In genomic region chr4:154797834-154798233, GRCm38 (mm10) we compare ENCODE assay signal across 9 mouse cellular contexts. TPM values are rescaled to one million over a fixed set of nuclear protein-coding genes. Genes with fewer than 3 reads are reported as not detected.
A peak's percentile ranks its signal among the peaks of the same experiment; 100 is the strongest.
DNase-seq lines count a peak whose midpoint lies in the region; ATAC-seq and TF ChIP-seq lines count a peak whose summit lies in the region.
"Had no signal": no experiment of that assay in that cellular context is flagged by ENCODE, and none has a peak within 500 bp of the region (broad histone marks: within the 10 kb centered on the region; RNA-seq: fewer than 3 reads in every experiment).

No protein-coding gene starts in this region.

- no peak overlapping the region for H3K27ac ChIP-seq in liver, embryonic 12.5 days
- no peak overlapping the region for H3K27ac ChIP-seq in cerebellum, adult 2 months (ENCODE audit: insufficient read depth, low read length)
- H3K27ac ChIP-seq: neural tube, embryonic 12.5 days had no signal

- no peak overlapping the region for H3K9ac ChIP-seq in liver, embryonic 12.5 days
- H3K9ac ChIP-seq: neural tube, embryonic 12.5 days had no signal

- TF ChIP-seq CTCF in cerebellum, adult 2 months (IDR thresholded peaks at IDR 0.05; ENCODE audit: borderline replicate concordance, insufficient read depth, low read depth, low read length): peak; percentile 81

- TF ChIP-seq POLR2A in cerebellum, adult 2 months (IDR thresholded peaks at IDR 0.05; ENCODE audit: borderline replicate concordance, insufficient read depth, low read length): no peak

- H3K9me3 ChIP-seq in liver, embryonic 12.5 days (replicated peaks): no peaks in the 10 kb centered on the region
- H3K9me3 ChIP-seq: neural tube, embryonic 12.5 days had no signal

- H3K4me3 ChIP-seq in liver, embryonic 12.5 days: no peak overlapping the region
- H3K4me3 ChIP-seq in cerebellum, adult 2 months (replicated peaks; ENCODE audit: insufficient read depth, low read depth, low read length): no peak overlapping the region
- H3K4me3 ChIP-seq: neural tube, embryonic 12.5 days had no signal

- 0 out of 2 replicates have a peak, but pooled peaks cover 10% of the 10 kb centered on the region for H3K4me1 ChIP-seq in liver, embryonic 12.5 days
- no peaks in the 10 kb centered on the region for H3K4me1 ChIP-seq in cerebellum, adult 2 months (ENCODE audit: control insufficient read depth, insufficient read depth, low read length)

- WGBS in liver, embryonic 12.5 days (ENCODE audit: insufficient replicate concordance): 3% methylated on average over 4 of the region's 4 CpGs
- WGBS in cerebellum, adult 2 months: 11% methylated on average over 4 of the region's 4 CpGs

- peak; percentile 58 for DNase-seq in liver
- DNase-seq in T-cell, adult 2 months (ENCODE audit: low spot score): peak; percentile 20
- peak; percentile 26 to 59 for DNase-seq in cerebellum, adult 2 months
- DNase-seq in heart, postnatal 36 days: peak; percentile 42 to 53
- peak; percentile 66 for DNase-seq in left cerebral cortex, postnatal 4 days
- peak; percentile 46 for DNase-seq in retina, postnatal 7 days (ENCODE audit: low read depth, low spot score)
- DNase-seq in yolk sac, embryonic 10.5 days (ENCODE audit: low spot score): no peak

- no peak overlapping the region for H3K4me2 ChIP-seq in liver, embryonic 12.5 days
- H3K4me2 ChIP-seq: neural tube, embryonic 12.5 days had no signal

- H3K36me3 ChIP-seq in liver, embryonic 12.5 days: no peaks in the 10 kb centered on the region
- H3K36me3 ChIP-seq: neural tube, embryonic 12.5 days had no signal

- H3K27me3 ChIP-seq in liver, embryonic 12.5 days (replicated peaks): peaks cover 36% of the 10 kb centered on the region
- peaks cover 2% of the 10 kb centered on the region; the same call in 1 of the 2 replicates for H3K27me3 ChIP-seq in cerebellum, adult 2 months (ENCODE audit: control insufficient read depth, insufficient read depth, low read length)

- intact Hi-C loops in heart, postnatal 36 days (cut with DNase I): loop anchor here (2.0 to 5.0 kb wide), 2 partner anchors 96 to 469 kb away; no protein-coding TSS in a partner anchor
- intact Hi-C loops in left cerebral cortex, postnatal 4 days (cut with DNase I): no loop called here

- ATAC-seq in liver, embryonic 12.5 days: no peak

RNA-seq across cellular contexts. Expression of gene Ttc34, which starts 39.4 kb away (rescaled TPM):
- polyA plus RNA-seq in liver, embryonic 12.5 days (2016; fragmentation: Nextera tagmentation; extraction: Ambion mirVana): not detected in 2 replicates
- 1.5 and 2.6 TPM in 2 replicates for polyA plus RNA-seq in cerebellum, adult 2 months (2012; rRNA removed)
- total RNA-seq in heart, postnatal 36 days (2021): under 1 TPM in 1 of 2 experiments, not detected in 1; 0.14 TPM
- total RNA-seq in left cerebral cortex, postnatal 4 days (2021): 1 to 10 TPM; 2.4 to 2.8 TPM
